Mouse (Mus musculus) frontal cortex, adult (tissue): ENCODE measurements at regions not wholly inside any gene's neighbourhood (a gene's known extent, or its start where the extent isn't known, plus 50 kb on each side); places are given as distances from the start of the nearest gene placed in this dataset.

Source experiments
- ATAC-seq: cut with Nextera tagmentation; 2 replicates; pipeline ENCODE4 v1.9.2; 2017; ENCODE audit warnings: mild to moderate bottlenecking, moderate library complexity, mixed read lengths; ENCODE audit not compliant: low TSS enrichment

DNA sequence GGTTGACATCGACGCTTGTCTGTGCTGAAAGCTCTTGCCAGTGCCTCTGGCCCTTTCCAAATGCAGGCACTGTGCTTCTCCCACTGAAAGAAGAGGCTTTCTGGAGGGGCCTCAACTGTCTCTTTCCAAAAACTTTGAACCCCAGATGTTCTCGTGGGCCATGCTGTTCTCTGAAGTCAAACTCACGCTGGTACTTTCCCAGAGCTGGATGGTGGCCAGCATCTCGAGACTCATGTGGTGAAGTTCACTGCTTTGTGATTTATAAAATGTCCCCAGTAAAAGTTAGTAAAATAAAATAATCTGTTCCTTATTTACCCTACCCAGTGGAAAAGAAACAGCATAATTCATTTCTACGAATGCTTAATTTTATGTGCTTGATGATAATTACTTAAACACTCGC lies 180.4 kb upstream of the Lyplal1 start:
- ATAC-seq = no peak

DNA sequence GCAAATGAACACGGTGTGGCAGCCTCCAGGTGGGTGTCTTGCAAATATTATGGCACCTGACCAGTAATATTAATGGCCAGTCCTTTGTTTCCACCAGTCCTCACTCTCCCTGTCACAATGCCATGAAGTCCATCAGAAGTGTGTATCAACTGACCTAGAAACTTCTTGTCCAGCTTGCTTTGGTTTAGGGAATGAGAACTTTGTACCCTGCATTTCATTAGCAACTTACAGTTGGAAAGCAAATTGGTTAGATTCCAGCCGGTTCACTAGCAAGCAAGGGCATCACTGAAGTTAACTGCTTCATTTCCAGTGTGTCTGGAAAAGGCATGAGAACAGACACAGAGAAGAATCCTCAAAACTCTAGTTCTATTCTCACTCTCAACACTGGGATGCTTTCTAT lies 178.1 kb upstream of the Lyplal1 start:
- no peak for ATAC-seq

DNA sequence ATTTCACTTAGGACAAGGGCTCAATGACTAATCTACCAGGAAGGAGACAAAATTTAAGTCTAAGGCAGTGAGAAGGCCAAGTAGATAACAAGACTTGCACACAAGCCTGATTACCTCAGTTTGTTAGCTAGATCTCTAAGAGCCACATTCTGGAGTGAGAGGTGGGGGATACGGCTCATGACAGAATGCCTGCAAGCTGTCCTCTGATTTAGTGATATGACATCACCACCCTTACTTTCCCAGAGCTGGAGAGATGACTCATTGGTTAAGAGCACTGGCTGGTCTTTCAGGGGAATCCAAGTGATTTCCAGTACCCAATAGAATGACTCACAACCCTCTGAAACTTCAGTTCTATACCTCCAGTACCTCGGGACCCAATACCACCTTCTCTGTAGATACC lies 177.5 kb upstream of the Lyplal1 start:
- no peak for ATAC-seq

DNA sequence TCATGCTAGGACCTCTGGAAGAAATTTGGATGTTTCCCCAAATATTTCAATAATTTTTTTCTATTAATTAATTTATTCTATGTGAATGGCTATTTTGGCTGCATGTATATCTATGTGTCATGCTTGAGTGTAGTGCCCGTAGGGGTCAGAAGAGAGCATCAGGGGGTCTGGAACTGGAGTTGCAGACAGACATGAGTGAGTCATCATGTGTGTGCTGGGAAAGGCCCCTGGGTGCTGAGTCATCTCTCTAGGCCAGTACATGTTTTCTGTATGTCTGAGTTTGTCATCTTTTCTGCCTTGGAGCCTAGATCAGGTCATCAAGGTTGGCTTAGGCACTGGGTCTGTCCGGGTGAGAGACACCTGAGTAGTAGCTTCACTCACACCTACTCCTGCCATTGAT lies 172.0 kb upstream of the Lyplal1 start:
- no peak for ATAC-seq

DNA sequence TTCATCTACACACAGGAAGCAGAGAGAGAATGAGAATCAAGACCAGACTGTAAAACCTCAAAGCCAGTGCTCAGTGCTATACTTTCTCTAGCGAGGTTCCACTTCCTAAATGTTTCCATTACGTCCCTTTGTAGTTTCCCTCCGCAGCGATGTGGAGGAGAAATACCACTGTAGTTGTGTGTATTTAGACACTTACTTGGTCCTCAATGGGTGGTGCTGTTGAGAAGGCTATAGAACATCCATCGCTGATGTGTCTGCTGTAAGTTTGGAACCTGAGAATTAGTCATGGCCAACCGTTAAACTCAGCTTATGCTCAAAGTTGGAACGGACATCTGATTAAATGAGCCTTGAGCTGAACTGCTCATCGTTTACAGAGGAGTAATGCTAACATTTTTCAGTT lies 170.7 kb upstream of the Lyplal1 start:
- no peak for ATAC-seq

DNA sequence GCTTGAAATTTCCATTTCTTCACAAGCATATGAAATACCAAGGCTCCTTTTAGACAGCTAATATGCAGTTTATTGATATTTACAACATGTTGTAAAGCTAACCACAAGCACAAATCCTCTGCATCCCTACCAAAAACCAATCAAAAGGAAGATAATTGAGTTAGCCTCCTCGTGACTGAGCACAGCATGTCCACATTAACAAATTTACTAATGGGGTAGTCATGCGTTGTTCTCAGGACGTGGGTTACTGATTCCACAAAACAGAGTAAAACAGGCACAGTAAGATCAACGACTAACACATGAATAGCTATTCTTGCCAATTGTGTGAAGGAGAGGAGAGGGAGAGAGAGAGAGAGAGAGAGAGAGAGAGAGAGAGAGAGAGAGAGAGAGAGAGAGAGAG lies 169.3 kb upstream of the Lyplal1 start:
- no peak for ATAC-seq

DNA sequence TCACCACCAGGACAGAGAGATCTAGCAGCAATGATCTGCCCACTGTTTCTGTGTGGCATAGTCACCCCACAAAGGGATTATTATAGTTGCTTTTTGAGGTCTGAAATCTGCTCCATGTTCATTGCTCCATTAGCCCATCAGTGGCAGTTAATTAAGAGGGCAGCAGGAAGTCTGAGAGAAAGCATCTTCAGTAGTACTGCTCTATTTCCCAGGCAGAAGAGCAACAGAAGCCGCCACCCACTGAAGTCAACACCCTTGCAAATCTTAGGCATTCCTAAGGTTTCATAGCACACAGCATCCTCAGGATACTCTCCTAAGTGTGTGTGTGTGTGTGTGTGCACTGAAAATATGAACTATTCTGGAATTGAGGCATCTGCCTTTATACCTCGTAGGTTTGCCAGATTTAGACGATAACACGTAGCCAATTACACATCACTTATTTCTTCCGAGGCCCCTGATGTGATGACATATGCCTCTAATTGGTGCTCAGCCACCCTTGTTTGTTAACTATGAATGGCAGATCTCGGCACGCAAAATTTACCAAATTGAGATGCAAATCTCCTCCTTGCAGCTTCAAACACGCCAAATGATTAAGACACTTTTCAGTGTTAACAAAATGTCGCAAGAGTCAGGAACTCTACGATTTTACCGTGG lies 161.0 kb upstream of the Lyplal1 start:
- ATAC-seq = no peak

DNA sequence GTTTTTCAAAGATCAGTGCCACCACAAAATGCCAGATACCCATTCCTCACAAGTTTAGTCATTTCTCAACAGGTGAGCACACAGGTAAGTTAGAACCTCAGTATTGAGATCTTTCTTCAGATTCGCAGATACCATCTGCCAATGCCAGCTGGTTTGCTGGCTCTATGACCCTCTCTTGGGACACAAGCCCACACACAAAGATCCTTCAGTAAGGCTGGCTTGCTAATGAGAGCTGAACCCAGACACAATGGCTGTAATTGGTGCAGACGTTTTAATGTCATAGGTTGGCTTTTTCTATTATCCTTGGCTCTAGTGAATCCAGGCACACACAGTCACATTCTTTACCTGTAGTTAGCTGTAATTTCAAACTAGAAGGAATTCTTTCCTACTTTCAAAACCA lies 154.3 kb upstream of the Lyplal1 start:
- ATAC-seq = no peak

DNA sequence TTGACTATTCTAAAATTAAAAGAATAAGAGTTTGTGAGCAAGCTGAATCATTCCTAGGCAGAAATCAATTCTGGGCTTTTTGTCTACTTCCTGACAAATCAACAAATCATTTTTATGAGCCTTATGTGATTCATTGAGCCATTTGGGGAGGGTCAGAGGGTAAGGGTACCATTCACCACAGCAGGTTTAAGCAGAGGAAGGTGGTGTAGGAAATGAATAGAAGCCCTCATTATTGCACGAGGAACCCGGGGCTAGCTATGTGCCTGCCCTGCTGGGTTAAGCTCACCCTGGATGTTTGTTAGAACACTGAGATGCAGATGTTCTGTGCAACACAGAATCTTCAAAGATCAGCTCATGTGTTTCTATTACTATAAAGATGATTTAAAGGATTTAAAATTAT lies 150.2 kb upstream of the Lyplal1 start:
- ATAC-seq = no peak

DNA sequence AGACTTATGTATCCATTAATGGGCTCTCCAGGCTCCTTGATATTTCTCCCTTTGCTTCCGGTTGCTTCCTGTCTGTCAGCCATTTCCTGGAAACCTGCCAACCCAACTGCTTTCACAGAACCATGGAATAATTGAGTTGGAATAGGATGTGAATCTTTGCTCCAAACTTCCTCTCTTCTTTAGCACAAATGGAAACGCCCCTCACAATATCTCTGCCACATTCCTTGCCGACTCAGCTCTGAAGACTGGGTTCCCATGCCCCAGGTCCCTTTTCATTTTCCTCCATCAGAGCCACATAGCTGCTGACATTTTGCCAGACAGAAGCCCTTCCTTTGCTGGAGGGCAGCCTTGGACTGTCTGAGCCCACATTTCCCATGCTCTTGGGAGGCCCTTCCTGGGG lies 147.5 kb upstream of the Lyplal1 start:
- ATAC-seq = no peak

DNA sequence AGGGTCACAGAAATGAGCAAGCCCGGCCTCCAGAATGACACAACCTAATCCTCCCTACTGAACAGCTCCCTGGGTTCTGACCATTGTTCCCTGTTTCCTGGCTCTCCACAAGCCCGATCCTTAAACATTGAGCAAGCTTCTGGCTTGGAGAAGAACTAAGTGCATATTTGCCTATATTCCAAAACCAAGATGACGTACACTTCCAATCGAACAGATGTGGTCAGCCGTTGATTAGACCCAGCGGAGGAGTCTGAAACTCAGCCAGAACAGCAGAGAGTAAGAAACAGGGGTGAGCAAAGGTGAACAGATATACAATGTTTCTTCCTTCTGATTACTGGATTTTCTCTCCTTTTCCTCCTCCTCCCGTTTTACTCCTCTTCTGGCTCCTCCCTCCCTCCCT lies 146.8 kb upstream of the Lyplal1 start:
- no peak for ATAC-seq

DNA sequence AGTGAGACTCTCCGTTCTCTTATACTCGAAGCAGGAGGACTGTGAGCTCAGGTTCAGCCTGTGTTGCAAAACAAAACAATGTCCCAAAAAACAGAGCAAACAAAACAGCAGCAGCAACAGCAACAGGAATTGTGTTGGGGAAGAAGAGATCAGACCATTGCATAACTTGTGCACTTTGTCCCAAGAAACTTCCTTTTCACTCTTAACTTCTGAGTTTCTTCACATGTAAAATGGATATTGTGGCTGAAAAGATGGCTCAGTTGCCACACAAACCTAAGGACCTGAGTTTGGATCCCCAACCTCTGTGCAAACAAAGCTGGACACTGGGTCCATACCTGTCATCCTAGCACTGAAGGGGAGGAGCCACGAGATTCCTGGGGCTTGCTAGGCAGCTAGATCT lies 146.1 kb upstream of the Lyplal1 start:
- no peak for ATAC-seq

DNA sequence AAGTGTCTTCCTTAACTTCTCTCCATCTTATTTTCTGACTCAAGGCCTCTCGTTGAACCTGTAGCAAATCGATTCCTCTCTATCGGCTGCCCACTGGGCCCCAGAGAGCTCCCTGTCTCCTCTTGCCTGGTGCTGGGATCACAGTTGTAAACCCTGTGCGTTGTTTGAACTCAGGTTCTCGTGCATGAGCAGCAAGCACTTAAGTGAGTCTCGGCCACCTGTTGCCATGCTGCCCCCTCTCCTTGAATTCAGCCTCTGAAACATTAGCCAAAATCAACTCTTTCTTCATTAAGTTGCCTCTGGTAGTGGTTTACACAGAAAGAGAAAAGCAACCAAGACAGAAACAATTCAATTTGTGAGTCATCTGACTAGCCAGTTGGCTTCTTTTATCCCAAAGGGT lies 144.9 kb upstream of the Lyplal1 start:
- no peak for ATAC-seq

DNA sequence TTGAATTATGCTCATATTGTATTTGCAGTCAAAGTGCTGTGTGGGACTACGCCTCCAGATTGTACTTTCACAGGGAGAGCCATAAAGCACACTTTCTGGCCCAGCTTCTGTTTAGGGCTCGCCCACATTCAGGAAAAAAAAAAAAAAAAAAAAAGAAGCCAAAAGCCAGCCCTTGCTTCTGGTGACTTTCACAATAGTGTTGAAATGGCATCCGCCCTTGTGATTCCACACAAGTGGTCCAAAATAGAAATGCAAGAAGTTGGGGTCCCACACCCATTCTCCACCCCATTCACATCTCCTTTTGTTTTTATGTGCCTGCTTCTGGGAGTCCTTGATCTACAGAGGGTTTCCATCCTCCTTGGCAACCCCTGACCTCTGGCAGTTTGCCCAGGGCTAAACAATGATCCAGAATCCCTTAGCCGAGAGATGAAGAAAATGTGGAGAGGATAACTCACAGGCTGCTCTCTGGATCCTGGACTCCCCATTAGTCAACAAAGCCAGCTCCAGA lies 144.3 kb upstream of the Lyplal1 start:
- ATAC-seq = peak; percentile 96

DNA sequence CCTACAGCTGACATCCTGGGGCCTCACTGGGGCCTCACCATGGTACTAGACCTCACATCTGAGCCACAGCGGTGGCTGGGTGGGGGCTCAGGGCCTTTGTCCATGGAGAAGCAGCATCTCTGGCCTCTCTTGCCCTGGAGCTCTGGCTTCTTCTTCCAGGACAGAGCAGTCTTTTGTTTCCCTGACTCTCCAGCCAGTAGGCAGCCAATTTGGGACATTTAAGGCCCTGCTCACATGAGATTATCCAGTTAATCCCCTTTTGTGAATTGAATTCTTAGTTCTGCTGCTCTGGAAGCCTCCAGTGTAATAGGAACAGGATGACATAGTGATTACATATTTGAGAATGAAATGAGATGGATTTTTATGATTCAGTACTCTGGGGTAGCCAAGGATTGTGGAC lies 140.5 kb upstream of the Lyplal1 start:
- no peak for ATAC-seq

DNA sequence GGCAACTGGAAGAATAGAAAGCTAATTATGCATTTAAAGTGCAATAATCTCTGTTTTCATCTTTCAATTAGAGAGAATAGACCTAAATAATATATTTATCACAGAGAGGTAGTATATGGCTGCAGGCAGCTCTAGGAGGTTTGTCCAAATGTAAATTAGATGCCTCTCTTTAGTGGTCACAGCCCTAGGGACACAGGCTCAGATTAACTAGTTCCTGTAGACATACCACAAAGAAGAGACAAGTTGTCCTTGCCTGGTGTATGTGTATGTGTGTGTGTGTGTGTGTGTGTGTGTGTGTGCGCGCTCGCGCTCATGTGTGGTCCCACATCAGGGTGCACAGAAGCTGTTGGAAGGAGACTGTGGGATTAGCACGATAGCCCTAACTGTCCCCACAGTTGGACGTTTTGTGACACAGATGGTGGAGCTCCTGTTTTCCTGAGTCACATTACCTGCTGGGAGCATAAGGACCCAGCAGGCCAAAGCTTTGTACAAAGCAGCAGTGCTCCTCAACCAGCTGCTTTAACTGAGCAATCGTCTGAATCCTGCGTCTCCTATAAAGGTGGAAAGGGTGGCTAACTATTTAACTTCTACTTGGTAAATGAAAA lies 138.5 kb upstream of the Lyplal1 start:
- no peak for ATAC-seq

DNA sequence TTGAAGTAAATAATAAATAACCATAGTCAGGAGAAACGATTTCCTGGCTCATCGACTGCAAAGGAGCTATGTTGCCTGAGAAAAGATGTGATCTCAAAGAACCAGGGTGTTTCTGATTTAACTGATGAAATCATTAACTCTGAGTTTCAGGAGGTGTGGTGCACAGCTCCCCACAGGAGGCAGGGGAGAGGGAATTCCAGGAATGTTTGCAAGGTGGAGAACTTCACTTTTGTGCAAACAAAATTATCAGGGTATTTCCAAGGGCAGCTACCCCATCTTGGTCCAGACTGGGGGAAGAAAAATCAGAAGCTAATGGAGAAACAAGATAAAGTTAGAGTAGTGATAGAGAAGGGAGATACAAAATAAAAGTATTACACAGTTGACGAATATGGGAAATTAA lies 137.4 kb upstream of the Lyplal1 start:
- no peak for ATAC-seq

DNA sequence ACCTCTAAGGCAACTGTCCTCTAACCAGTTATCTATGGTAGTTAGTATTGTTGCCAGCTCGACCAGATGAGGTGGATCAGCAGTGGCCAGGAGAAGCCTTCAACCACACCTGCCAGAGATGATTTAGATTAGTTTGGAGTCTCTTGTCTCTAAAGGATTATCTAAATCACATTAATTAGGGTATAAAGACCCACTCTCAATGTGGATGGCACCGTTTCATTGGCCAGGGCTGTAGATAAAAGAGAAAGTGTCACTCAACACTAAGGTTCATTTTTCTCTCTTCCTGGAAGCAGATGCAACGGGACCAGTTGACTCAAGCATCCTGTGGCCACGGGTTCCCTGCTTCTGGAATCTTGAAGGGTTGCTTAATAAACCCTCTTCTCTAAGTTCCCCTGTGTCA lies 135.4 kb upstream of the Lyplal1 start:
- no peak for ATAC-seq

DNA sequence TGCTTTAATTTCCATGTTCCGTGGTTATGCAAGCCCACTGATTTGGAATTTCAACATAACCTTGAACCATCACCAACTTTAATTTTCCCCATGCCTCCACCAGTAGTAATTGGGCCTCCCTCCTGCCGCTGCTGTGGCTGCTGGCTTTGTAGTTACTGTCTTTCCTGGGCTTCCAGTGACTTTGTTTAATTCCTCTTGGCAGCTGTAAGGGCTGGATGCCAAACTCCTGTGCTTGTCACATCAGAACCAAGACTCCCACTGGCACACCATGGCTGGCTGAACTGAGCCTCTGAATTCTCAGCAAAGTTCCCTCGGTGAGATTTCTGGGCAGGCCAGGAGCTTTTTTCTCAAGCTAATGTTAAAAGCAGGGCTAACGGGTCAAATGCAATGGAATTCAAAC lies 133.2 kb upstream of the Lyplal1 start:
- ATAC-seq = peak; percentile 47; the same call in 1 of the 2 replicates

DNA sequence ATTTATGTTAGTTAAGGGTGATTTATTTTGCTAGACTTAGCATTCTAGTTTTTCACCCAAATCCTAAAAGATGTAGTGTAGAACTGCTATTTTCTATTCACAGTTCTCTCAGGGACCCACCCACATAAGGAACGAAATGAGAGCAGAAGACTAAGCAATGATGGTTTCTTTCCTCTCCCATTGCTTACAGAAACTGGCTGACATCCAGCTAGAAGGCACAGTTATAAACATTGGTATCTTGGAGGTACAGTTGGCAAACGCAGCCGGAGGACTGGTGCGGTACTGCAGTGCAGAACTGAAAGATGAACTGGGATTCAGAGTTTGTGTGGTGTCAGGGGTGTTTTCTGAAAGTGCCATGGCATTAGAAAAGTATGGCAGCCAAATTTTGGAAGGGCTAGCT lies 132.1 kb upstream of the Lyplal1 start:
- peak; percentile 100 for ATAC-seq

DNA sequence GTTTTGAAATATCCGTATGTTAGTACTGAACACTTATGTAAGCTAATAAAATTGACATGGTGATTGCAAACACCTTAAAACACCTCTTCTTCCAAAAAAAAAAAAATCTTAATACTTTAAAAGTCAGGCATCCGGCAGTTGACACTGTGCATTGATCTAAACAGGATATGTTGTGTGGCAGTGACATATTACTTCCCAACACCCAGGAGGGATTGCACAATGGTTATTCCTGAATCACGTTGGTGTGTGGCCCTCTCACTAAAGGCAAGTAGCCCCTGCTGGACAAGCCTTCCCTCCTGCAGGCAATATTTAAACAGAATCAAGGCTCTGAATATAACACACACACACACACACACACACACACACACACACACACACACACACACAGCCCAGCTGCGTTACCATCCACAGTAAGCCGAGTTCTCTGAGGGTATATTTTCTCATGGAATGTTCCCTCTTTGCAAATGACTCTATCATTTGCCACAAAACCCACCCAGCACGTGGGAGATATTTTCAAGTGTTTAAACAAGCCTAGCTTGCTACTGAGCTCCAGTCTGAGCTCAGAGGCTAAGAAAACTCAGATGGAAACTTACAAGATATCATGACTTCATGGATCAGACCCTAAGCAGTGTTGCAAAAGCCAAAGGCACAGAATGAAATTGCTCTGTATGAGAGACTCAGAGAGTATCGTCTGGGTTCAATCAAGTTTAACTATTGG lies 128.8 kb upstream of the Lyplal1 start:
- no peak for ATAC-seq

DNA sequence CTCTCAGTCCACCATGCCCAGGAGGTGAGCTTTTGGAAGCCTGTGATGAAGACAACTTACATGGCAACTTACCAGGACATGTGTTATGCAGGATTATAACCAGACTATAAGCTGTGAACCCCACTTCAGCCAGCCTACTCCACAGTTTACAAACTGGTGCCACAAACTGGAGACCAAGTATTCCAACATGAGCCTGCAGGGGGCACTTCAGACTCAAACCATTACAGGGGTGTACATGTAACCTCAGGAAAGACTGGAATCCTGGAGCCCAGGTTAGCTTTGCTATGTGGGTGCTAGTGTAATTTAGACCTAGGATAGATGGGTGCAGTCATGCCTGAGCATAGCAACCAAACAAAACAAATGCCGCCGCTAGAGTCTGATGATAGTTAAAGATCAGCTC lies 124.0 kb upstream of the Lyplal1 start:
- ATAC-seq = peak; percentile 47; the same call in 1 of the 2 replicates

DNA sequence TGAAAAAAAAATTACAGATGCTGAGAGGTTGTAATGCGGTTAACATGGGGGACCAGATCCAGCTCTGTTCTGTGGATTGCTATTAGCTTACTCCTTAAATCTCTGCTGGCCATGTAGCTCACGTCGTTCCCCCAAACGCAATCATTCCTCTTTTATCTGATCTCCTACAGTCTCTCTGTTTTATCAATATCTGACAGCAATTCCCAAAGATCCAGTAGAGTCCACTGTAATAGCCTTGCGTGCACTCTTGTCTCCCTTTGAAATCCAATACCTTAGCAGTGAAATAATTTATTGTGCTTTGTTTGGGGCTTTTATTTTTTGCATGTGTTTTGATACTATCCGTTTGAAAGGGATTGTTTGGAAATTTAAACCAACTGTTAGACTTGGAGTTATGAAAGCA lies 120.4 kb upstream of the Lyplal1 start:
- ATAC-seq = no peak
